Mouse (Mus musculus) neural tube, embryonic 14.5 days (tissue): Measurements from ENCODE around the gene Slc38a1. TPM values are rescaled to one million over a fixed set of nuclear protein-coding genes. Genes with fewer than 3 reads are reported as not detected.

Experiments
- ATAC-seq: fragments of 200-750 bp; cut with Nextera tagmentation; 2 replicates; pipeline ENCODE4 v1.8.0; 2017; ENCODE audit warnings: low read depth, mild to moderate bottlenecking, moderate TSS enrichment, moderate library complexity
- H3K27ac ChIP-seq: fragments of 300-500 bp; sonication (generic); 2 replicates; pipeline ENCODE4 v1.5.1; 2014; ENCODE audit warnings: low read depth, mild to moderate bottlenecking, control low read depth, low read length, moderate library complexity, mixed read lengths
- H3K27me3 ChIP-seq: fragments of 300-500 bp; sonication (generic); 2 replicates; pipeline ENCODE4 v1.6.1; 2014; ENCODE audit warnings: low read length; ENCODE audit not compliant: control insufficient read depth, insufficient read depth
- H3K36me3 ChIP-seq: fragments of 300-500 bp; sonication (generic); 2 replicates; pipeline ENCODE4 v1.6.1; 2014; ENCODE audit warnings: low read length, mixed read lengths; ENCODE audit not compliant: control insufficient read depth, insufficient read depth
- H3K4me1 ChIP-seq: fragments of 300-500 bp; sonication (generic); 2 replicates; pipeline ENCODE4 v1.6.1; 2014; ENCODE audit warnings: low read length; ENCODE audit not compliant: control insufficient read depth, insufficient read depth
- H3K4me2 ChIP-seq: fragments of 300-500 bp; sonication (generic); 2 replicates; pipeline ENCODE4 v1.6.1; 2014; ENCODE audit warnings: mild to moderate bottlenecking, low read depth, low read length, control low read depth
- H3K4me3 ChIP-seq: fragments of 300-500 bp; sonication (generic); 2 replicates; pipeline ENCODE4 v1.5.1; 2014; ENCODE audit warnings: low read depth, low read length, control low read depth, mixed read lengths
- H3K9ac ChIP-seq: fragments of 300-500 bp; sonication (generic); replicated peaks from 2 replicates; pipeline ENCODE4 v1.6.1; 2014; ENCODE audit warnings: low read depth, mild to moderate bottlenecking, control low read depth, low read length, mixed read lengths
- H3K9me3 ChIP-seq: fragments of 300-500 bp; sonication (generic); 2 replicates; pipeline ENCODE4 v1.6.1; 2016; ENCODE audit warnings: low read length; ENCODE audit not compliant: control insufficient read depth
- WGBS: fragments of 180-500 bp; shearing (Covaris S2); extraction: QIAGEN DNeasy Blood & Tissue Kit; methylation state at CpG from one replicate; pipeline ENCODE4 v1.1.7; 2014; 5-methylcytosine and 5-hydroxymethylcytosine counted together
- polyA plus RNA-seq: library from polyadenylated mRNA; unstranded; fragments of >200 nt; fragmentation: Nextera tagmentation; extraction: Ambion mirVana; gene quantifications from 2 replicates; pipeline ENCODE4 v1.2.1, GENCODE M21; 2014

Slc38a1 gene
- polyA plus RNA-seq, 1 experiment from 2014 or later: 173 TPM

GRCm38 (mm10) chr15:96652531-96652930, 9.8 kb upstream of the Slc38a1 start:
- Histone ChIP-seq H3K4me2 (no peak overlapping the region), H3K27ac (no peak overlapping the region), H3K4me3 (no peak overlapping the region), H3K27me3 (no peaks in the 10 kb centered on the region), H3K9ac (no peak overlapping the region), H3K36me3 (no peaks in the 10 kb centered on the region), H3K9me3 (no peaks in the 10 kb centered on the region), H3K4me1 (no peaks in the 10 kb centered on the region)
- 40% methylated on average over 10 of the region's 10 CpGs for WGBS
- ATAC-seq: no peak

- H3K4me1 ChIP-seq: 0 out of 2 replicates have a peak, but pooled peaks cover 2% of the 10 kb centered on the region
- no peaks in the 10 kb centered on the region for H3K9me3 ChIP-seq
- WGBS: 33% methylated on average over 15 of the region's 15 CpGs
- no peak for ATAC-seq
- H3K27ac ChIP-seq: no peak overlapping the region
- no peak overlapping the region for H3K4me2 ChIP-seq
- H3K9ac ChIP-seq: no peak overlapping the region
- H3K4me3 ChIP-seq: no peak overlapping the region
- no peaks in the 10 kb centered on the region for H3K27me3 ChIP-seq
- no peaks in the 10 kb centered on the region for H3K36me3 ChIP-seq
Observed at GRCm38 (mm10) chr15:96647376-96647775, 4.7 kb upstream of the Slc38a1 start.

GRCm38 (mm10) chr15:96641821-96642435, 785 bp downstream of the Slc38a1 start:
- peaks cover 20% of the 10 kb centered on the region for H3K4me1 ChIP-seq
- H3K27me3 ChIP-seq: no peaks in the 10 kb centered on the region
- peak overlapping the region; percentile 89 for H3K4me3 ChIP-seq
- H3K27ac ChIP-seq: peak overlapping the region; percentile 100
- no peaks in the 10 kb centered on the region for H3K9me3 ChIP-seq
- WGBS: under 1% methylated on average over 30 of the region's 31 CpGs
- H3K36me3 ChIP-seq: 0 out of 2 replicates have a peak, but pooled peaks cover 3% of the 10 kb centered on the region
- H3K9ac ChIP-seq: peak overlapping the region; percentile 100
- H3K4me2 ChIP-seq: peak overlapping the region; percentile 70
- ATAC-seq: peak; percentile 12

GRCm38 (mm10) chr15:96641111-96641820, 1.4 kb downstream of the Slc38a1 start:
- peaks cover 20% of the 10 kb centered on the region for H3K4me1 ChIP-seq
- WGBS: under 1% methylated on average over 63 of the region's 63 CpGs
- H3K4me3 ChIP-seq: peak overlapping the region; percentile 89
- H3K27me3 ChIP-seq: no peaks in the 10 kb centered on the region
- H3K36me3 ChIP-seq: 0 out of 2 replicates have a peak, but pooled peaks cover 3% of the 10 kb centered on the region
- peak overlapping the region; percentile 70 for H3K4me2 ChIP-seq
- no peaks in the 10 kb centered on the region for H3K9me3 ChIP-seq
- H3K27ac ChIP-seq: peak overlapping the region; percentile 100
- peak overlapping the region; percentile 100 for H3K9ac ChIP-seq
- ATAC-seq: peak; percentile 57

- peak overlapping the region; percentile 100 for H3K9ac ChIP-seq
- no peaks in the 10 kb centered on the region for H3K27me3 ChIP-seq
- H3K4me1 ChIP-seq: peaks cover 20% of the 10 kb centered on the region
- WGBS: 3% methylated on average over 16 of the region's 16 CpGs
- H3K4me3 ChIP-seq: peak overlapping the region; percentile 89
- peak overlapping the region; percentile 70 for H3K4me2 ChIP-seq
- no peak for ATAC-seq
- H3K9me3 ChIP-seq: no peaks in the 10 kb centered on the region
- H3K27ac ChIP-seq: peak overlapping the region; percentile 100
- H3K36me3 ChIP-seq: 0 out of 2 replicates have a peak, but pooled peaks cover 3% of the 10 kb centered on the region
Observed at GRCm38 (mm10) chr15:96640291-96640985, 2.3 kb downstream of the Slc38a1 start.

GRCm38 (mm10) chr15:96639630-96640029, 3.1 kb downstream of the Slc38a1 start:
- no peaks in the 10 kb centered on the region for H3K27me3 ChIP-seq
- WGBS: 57% methylated on average over 8 of the region's 8 CpGs
- peak overlapping the region; percentile 100; the same call in 1 of the 2 replicates for H3K9ac ChIP-seq
- no peak for ATAC-seq
- H3K4me3 ChIP-seq: peak overlapping the region; percentile 89
- peak overlapping the region; percentile 70 for H3K4me2 ChIP-seq
- peaks cover 20% of the 10 kb centered on the region for H3K4me1 ChIP-seq
- H3K36me3 ChIP-seq: 0 out of 2 replicates have a peak, but pooled peaks cover 3% of the 10 kb centered on the region
- H3K9me3 ChIP-seq: no peaks in the 10 kb centered on the region
- H3K27ac ChIP-seq: 0 out of 2 replicates have a peak overlapping the region, but pooled peaks have one; percentile 100

GRCm38 (mm10) chr15:96638656-96639055, 4.1 kb downstream of the Slc38a1 start:
- Histone ChIP-seq H3K4me3 (0 out of 2 replicates have a peak overlapping the region, but pooled peaks have one; percentile 5), H3K9ac (no peak overlapping the region), H3K9me3 (no peaks in the 10 kb centered on the region), H3K36me3 (0 out of 2 replicates have a peak, but pooled peaks cover 3% of the 10 kb centered on the region), H3K27me3 (no peaks in the 10 kb centered on the region), H3K4me2 (peak overlapping the region; percentile 70), H3K4me1 (peaks cover 18% of the 10 kb centered on the region), H3K27ac (no peak overlapping the region)
- ATAC-seq: no peak
- WGBS: 76% methylated on average over 2 of the region's 2 CpGs

GRCm38 (mm10) chr15:96638173-96638572, 4.5 kb downstream of the Slc38a1 start:
- no peaks in the 10 kb centered on the region for H3K9me3 ChIP-seq
- ATAC-seq: no peak
- H3K27ac ChIP-seq: no peak overlapping the region
- no peak overlapping the region for H3K4me3 ChIP-seq
- H3K4me1 ChIP-seq: peaks cover 18% of the 10 kb centered on the region
- H3K4me2 ChIP-seq: peak overlapping the region; percentile 70; the same call in 1 of the 2 replicates
- H3K27me3 ChIP-seq: no peaks in the 10 kb centered on the region
- 0 out of 2 replicates have a peak, but pooled peaks cover 3% of the 10 kb centered on the region for H3K36me3 ChIP-seq
- WGBS: 66% methylated on average over 10 of the region's 10 CpGs
- H3K9ac ChIP-seq: no peak overlapping the region
